Mouse (Mus musculus): Measurements from ENCODE around the gene Fbxo2. TPM values are rescaled to one million over a fixed set of nuclear protein-coding genes. Genes with fewer than 3 reads are reported as not detected.
"Not testable (repeated sequence)": the region's sequence is repeated elsewhere in the genome, so short reads cannot be mapped to it uniquely, and the experiment has no call there.

Fbxo2 gene
- polyA plus RNA-seq, 1 experiment from 2014 or later: 1.2 TPM

DNA sequence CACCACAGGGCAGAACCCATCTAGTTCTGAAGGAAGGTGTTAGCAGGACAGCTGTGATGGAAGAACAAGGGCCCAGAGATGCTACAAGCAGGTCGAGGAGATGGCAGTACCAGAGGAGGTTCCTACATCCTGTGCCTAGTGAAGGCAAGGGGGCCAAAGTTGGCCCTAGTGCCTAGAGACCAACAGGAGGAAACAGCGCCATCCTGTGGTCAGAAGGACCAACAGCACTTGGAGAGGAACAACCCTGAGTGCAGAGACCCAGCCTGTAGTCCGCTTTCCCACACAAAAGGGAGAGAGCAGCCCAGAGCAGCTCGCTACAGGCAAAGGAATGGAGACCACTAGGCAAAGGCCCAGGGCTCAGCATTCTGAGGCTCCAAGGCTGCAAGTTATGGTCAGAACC lies 25.4 kb downstream of the Fbxo2 start:
- ATAC-seq (ENCODE audit: low FRiP score): no peak
- Histone ChIP-seq H3K4me3 (replicated peaks) (no peak overlapping the region), H3K9ac (no peak overlapping the region), H3K36me3 (replicated peaks) (no peaks in the 10 kb centered on the region), H3K4me2 (no peak overlapping the region), H3K27ac (no peak overlapping the region), H3K9me3 (no peaks in the 10 kb centered on the region), H3K27me3 (peaks cover 37% of the 10 kb centered on the region), H3K4me1 (peaks cover 13% of the 10 kb centered on the region)
- 58% methylated on average over 4 of the region's 4 CpGs for WGBS

- peaks cover 22% of the 10 kb centered on the region for H3K4me1 ChIP-seq
- H3K36me3 ChIP-seq (replicated peaks); ATAC-seq (ENCODE audit: low FRiP score); H3K27ac ChIP-seq; H3K9me3 ChIP-seq; H3K4me3 ChIP-seq (replicated peaks); H3K9ac ChIP-seq; H3K4me2 ChIP-seq: not testable (repeated sequence)
- 96% methylated on average over 1 of the region's 1 CpGs for WGBS
- peaks cover 35% of the 10 kb centered on the region for H3K27me3 ChIP-seq
These were observed 28.3 kb downstream of the Fbxo2 start for GRCm38 (mm10) chr4:148188767-148189166.

DNA sequence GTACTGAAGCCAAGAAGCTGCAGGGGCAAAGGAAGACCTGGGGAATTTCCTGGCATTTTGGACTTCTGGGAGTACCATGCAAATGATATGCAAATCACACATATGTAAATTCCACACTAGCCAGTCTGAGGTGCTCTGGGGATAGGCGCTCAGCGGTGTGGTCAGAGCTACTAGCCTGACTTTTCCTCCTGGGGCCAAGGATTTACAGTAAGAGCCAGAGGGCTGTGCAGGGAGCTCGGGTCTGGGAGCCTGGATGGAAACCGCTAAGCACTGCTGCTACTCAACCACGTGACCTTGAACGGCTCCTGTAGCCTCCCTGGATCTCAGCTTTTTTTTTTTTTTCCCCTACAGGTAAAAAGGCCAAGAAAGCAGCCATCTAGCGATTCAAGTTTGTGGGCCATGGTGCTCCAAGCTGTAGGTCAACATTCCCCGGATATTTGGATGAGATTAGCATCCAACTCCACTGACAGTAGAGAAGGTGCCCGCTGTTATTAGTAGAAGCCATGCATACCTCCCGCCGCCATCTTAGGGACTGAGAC lies 32.4 kb downstream of the Fbxo2 start:
- peaks cover 14% of the 10 kb centered on the region for H3K27me3 ChIP-seq
- no peaks in the 10 kb centered on the region for H3K9me3 ChIP-seq
- 35% methylated on average over 11 of the region's 11 CpGs for WGBS
- no peak overlapping the region for H3K4me2 ChIP-seq
- ATAC-seq (ENCODE audit: low FRiP score): no peak
- no peak overlapping the region for H3K4me3 ChIP-seq (replicated peaks)
- no peaks in the 10 kb centered on the region for H3K36me3 ChIP-seq (replicated peaks)
- H3K9ac ChIP-seq: no peak overlapping the region
- H3K4me1 ChIP-seq: peaks cover 16% of the 10 kb centered on the region; the same call in 1 of the 2 replicates
- H3K27ac ChIP-seq: no peak overlapping the region

DNA sequence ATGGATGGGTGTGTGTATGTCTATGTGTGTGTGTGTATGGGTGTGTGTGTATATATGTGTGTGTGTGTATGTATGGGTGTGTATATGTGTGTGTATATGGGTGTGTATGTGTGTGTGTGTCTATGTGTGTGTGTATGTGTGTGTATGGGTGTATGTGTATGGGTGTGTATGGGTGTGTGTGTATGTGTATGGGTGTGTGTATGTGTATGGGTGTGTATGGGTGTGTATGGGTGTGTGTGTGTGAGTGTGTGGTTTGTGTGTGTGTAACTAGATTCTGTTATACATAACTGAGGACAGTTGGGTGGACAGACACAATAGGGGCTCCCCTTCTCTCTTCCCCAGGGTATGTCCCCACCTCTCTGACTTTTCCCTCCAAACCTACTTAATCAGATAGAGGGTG lies 34.0 kb downstream of the Fbxo2 start:
- no peak overlapping the region for H3K4me3 ChIP-seq (replicated peaks)

GRCm38 (mm10) chr4:148198721-148199120 lies 38.3 kb downstream of the Fbxo2 start:
- no peaks in the 10 kb centered on the region for H3K36me3 ChIP-seq (replicated peaks)
- ATAC-seq (ENCODE audit: low FRiP score): 0 out of 2 replicates have a peak, but pooled peaks have one; percentile 31
- no peak overlapping the region for H3K4me2 ChIP-seq
- peak overlapping the region; percentile 33; the same call in 1 of the 2 replicates for H3K9ac ChIP-seq
- peaks cover 18% of the 10 kb centered on the region for H3K4me1 ChIP-seq
- H3K9me3 ChIP-seq: no peaks in the 10 kb centered on the region
- H3K27ac ChIP-seq: no peak overlapping the region
- no peak overlapping the region for H3K4me3 ChIP-seq (replicated peaks)
- WGBS: 35% methylated on average over 10 of the region's 10 CpGs
- H3K27me3 ChIP-seq: peaks cover 25% of the 10 kb centered on the region

More for the DNA sequence above, 34.0 kb downstream of the Fbxo2 start:
- Histone ChIP-seq H3K36me3 (replicated peaks) (no peaks in the 10 kb centered on the region), H3K9ac (no peak overlapping the region), H3K9me3 (no peaks in the 10 kb centered on the region), H3K4me2 (no peak overlapping the region), H3K27me3 (peaks cover 11% of the 10 kb centered on the region), H3K27ac (no peak overlapping the region), H3K4me1 (peaks cover 23% of the 10 kb centered on the region)
- ATAC-seq (ENCODE audit: low FRiP score): no peak

- Histone ChIP-seq H3K4me3 (replicated peaks) (no peak overlapping the region), H3K4me1 (peaks cover 13% of the 10 kb centered on the region), H3K9me3 (no peaks in the 10 kb centered on the region), H3K9ac (no peak overlapping the region), H3K27me3 (peaks cover 29% of the 10 kb centered on the region), H3K36me3 (replicated peaks) (no peaks in the 10 kb centered on the region), H3K27ac (no peak overlapping the region), H3K4me2 (no peak overlapping the region)
- ATAC-seq (ENCODE audit: low FRiP score): no peak
- WGBS: 89% methylated on average over 2 of the region's 2 CpGs
These were observed 43.1 kb downstream of the Fbxo2 start for GRCm38 (mm10) chr4:148203557-148203956.

GRCm38 (mm10) chr4:148204061-148204872 lies 43.8 kb downstream of the Fbxo2 start:
- WGBS: 52% methylated on average over 15 of the region's 15 CpGs
- Histone ChIP-seq H3K4me3 (replicated peaks) (no peak overlapping the region), H3K4me2 (no peak overlapping the region), H3K4me1 (peaks cover 7% of the 10 kb centered on the region; the same call in 1 of the 2 replicates), H3K36me3 (replicated peaks) (no peaks in the 10 kb centered on the region), H3K27me3 (peaks cover 29% of the 10 kb centered on the region), H3K9me3 (no peaks in the 10 kb centered on the region), H3K27ac (0 out of 2 replicates have a peak overlapping the region, but pooled peaks have one; percentile 31), H3K9ac (no peak overlapping the region)
- ATAC-seq (ENCODE audit: low FRiP score): no peak

DNA sequence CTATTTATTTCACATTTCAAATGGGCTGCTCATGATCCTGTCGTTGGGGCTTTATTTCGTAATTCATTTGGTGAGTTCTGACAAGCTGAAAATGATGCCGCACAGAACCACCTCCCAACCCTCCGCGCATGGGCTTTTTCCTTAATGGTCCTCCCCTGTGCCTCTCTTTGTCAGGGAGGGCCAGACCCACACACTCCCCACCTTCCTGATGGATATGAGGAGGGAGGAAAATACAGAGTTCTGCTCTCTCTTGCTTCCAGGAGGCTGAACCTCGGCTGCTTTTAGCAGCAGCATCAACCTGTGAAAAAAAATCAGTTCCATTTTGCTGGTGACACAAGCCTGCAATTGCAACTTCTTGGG lies 44.4 kb downstream of the Fbxo2 start:
- no peaks in the 10 kb centered on the region for H3K36me3 ChIP-seq (replicated peaks)
- WGBS: 67% methylated on average over 6 of the region's 6 CpGs
- no peaks in the 10 kb centered on the region for H3K9me3 ChIP-seq
- H3K4me1 ChIP-seq: peaks cover 7% of the 10 kb centered on the region; the same call in 1 of the 2 replicates
- peaks cover 23% of the 10 kb centered on the region for H3K27me3 ChIP-seq
- no peak overlapping the region for H3K4me2 ChIP-seq
- no peak overlapping the region for H3K4me3 ChIP-seq (replicated peaks)
- H3K9ac ChIP-seq: no peak overlapping the region
- ATAC-seq (ENCODE audit: low FRiP score): no peak
- no peak overlapping the region for H3K27ac ChIP-seq

DNA sequence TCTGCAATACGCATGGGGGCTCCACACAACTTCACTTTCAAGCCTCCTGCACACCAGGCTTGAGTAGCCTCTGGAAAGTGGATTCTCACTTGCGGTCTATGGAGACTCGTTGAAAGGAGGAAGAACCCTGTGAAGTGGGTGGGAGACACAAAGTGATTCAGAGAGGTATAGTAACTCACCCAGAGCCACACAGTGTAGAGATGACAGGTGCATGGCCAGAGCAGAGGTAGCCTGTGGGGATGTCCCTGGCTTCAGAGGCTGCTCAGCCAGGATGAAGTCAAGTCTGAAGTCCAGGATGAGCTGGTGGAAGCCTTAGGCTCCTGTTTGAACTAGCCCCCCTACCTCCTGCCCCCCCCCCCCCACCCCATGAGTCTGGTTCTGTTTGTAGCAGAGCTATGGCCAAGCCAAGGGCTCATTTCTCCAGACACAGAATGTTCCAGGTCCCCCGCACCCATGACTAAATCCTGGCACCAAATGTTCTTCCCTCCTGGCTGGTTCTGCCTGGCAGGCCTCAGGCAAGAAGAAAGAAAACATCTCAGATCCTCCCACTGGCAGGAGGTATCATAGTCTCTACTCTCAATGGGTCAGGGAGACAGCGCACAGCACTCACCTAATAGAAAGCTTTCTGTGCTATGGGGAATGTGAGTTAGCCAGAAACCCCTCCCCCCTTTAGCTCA lies 54.2 kb downstream of the Fbxo2 start:
- H3K9ac ChIP-seq: no peak overlapping the region
- 0 out of 2 replicates have a peak, but pooled peaks have one; percentile 13 for ATAC-seq (ENCODE audit: low FRiP score)
- no peak overlapping the region for H3K27ac ChIP-seq
- WGBS: 53% methylated on average over 5 of the region's 5 CpGs
- H3K4me3 ChIP-seq (replicated peaks): no peak overlapping the region
- H3K36me3 ChIP-seq (replicated peaks): no peaks in the 10 kb centered on the region
- peaks cover 30% of the 10 kb centered on the region; the same call in 1 of the 2 replicates for H3K27me3 ChIP-seq
- H3K4me2 ChIP-seq: no peak overlapping the region
- H3K4me1 ChIP-seq: peaks cover 29% of the 10 kb centered on the region
- H3K9me3 ChIP-seq: no peaks in the 10 kb centered on the region

DNA sequence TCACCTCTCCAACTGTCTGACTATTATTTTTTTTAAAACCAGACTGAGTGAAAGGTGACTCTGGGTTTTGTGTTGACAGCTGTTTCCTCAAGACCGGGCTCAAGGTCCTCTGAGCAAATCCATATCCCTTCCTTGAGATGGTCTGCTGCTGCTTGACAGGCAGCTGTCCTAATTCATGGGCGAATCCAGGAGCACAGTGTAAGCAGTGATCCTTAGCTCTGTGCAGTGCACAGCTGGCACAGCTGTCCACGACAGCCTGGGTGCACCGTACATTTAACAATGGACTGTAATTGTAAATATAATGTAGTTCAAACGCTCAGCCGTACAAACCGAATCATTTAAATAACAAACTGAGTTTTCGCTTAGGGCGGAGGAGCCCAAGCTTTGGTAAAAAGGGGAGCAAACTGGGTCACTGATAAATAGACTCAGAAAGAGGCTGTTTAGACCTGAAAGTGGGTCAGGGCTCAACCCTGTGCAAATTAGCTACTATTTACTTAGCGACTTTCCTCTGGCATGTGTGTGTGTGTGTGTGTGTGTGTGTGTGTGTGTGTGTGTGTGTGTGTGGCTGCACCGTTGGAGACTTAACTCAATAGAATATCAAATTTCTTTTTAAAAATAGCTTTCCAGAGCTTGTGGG lies 55.0 kb downstream of the Fbxo2 start:
- no peak overlapping the region for H3K9ac ChIP-seq
- H3K36me3 ChIP-seq (replicated peaks): no peaks in the 10 kb centered on the region
- no peaks in the 10 kb centered on the region for H3K9me3 ChIP-seq
- no peak overlapping the region for H3K27ac ChIP-seq
- H3K4me3 ChIP-seq (replicated peaks): no peak overlapping the region
- peaks cover 29% of the 10 kb centered on the region for H3K4me1 ChIP-seq
- WGBS: 46% methylated on average over 11 of the region's 11 CpGs
- ATAC-seq (ENCODE audit: low FRiP score): no peak
- peaks cover 34% of the 10 kb centered on the region; the same call in 1 of the 2 replicates for H3K27me3 ChIP-seq
- H3K4me2 ChIP-seq: no peak overlapping the region

Data from forebrain, embryonic 12.5 days (tissue).